Mouse (Mus musculus): ENCODE measurements around the gene Smim12.
A peak's percentile ranks its signal among the peaks of the same experiment; 100 is the strongest.

Gene Smim12

DNA sequence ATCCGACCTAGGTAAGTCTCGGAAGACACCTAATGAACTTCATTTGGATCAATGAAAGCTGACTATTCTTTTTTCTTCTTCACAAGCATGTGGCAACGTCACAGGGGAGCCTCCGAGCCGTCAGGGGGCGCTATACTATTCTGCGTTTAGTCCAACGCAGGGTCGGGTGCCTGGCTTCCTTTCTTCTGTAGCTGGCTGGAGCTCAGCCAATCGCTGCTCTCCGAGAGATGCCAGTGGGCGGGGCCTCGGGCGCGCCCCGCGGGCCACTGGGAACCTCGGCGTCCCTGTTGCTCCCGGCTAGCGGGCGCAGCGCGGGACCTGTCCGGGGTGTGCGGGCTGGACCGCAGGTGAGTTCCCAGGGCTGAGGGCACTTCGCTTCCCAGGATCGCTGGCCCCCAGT, at the start of gene Smim12:
Gene Smim12, plus strand, starts transcription at position 233 of the 400 bp plus-strand sequence.
- peak; percentile 100 for DNase-seq (ENCODE audit: low spot score)

DNA sequence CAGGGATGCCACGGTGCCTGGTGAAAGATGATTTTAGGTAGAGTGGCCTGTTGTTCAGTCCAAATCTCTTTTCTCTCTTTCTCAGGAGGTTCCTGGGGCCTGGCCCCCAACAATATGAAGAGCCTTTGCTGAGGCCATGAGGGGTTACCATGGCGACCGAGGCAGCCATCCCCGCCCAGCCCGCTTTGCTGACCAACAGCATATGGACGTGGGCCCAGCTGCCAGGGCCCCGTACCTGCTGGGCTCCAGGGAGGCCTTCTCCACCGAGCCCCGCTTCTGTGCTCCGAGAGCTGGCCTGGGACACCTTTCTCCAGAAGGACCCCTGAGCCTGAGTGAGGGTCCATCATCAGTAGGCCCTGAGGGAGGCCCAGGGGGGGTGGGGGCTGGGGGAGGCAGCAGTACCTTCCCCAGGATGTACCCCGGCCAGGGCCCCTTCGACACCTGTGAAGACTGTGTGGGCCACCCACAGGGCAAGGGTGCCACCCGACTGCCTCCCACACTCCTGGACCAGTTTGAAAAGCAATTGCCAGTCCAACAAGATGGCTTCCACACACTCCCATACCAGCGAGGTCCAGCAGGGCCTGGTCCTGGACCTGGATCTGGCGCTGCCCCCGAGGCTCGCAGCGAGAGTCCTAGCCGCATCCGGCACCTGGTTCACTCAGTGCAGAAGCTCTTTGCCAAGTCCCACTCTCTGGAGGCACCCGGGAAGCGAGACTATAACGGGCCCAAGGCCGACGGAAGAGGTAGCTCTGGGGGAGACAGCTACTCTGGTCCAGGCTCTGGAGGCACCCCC, 48.9 kb upstream of the Smim12 start:
- DNase-seq (ENCODE audit: low spot score): no peak

- DNase-seq (ENCODE audit: low spot score): no peak
Observed at GRCm38 (mm10) chr4:127198609-127199008, 45.0 kb upstream of the Smim12 start.

DNA sequence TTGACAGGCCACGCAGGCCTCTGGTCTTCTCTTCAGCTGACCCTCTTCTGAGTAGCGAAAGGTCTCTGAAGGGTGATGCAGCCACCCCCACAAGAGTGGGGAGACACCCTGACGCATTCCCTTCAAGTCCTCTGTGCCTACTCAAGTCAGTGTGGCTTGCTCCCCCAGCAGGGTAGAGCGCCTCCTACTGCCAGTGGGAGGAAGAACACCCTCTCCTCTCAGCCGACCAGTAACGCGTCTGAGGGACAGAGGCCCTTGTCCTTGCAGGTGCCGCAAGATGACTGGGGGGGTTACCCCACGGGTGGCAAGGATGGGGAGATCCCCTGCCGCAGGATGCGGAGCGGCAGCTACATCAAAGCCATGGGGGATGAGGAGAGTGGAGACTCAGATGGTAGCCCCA, 44.2 kb upstream of the Smim12 start:
- no peak for DNase-seq (ENCODE audit: low spot score)

DNA sequence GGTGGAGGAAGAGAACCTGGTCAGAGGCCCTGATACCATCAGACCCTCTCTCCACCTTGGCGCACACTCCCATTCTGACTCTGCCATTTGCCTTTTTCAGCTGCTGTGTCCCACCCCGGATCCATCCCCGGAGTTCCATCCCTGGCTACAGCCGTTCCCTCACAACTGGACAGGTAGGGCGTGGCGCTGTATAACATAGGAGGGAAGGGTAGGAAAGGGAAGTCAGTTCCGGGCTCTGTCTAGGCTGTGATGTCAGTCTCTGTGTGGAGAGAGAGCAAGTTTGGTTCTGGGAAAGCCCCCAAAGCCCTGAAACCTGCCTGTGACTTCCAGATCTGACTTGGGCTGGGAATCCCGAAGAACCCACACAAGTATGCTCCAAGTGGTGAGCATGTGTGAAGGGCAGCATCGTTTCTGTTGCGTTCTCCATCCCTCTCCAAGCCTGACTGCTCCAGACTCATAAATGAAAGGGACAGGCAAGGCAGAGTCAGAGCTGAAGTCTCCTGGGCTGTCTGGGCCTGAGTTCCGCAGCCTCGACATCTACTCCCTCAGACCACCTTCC, 43.3 kb upstream of the Smim12 start:
- DNase-seq (ENCODE audit: low spot score): no peak

- no peak for DNase-seq (ENCODE audit: low spot score)
Observed at GRCm38 (mm10) chr4:127200769-127201617, 42.6 kb upstream of the Smim12 start.

DNA sequence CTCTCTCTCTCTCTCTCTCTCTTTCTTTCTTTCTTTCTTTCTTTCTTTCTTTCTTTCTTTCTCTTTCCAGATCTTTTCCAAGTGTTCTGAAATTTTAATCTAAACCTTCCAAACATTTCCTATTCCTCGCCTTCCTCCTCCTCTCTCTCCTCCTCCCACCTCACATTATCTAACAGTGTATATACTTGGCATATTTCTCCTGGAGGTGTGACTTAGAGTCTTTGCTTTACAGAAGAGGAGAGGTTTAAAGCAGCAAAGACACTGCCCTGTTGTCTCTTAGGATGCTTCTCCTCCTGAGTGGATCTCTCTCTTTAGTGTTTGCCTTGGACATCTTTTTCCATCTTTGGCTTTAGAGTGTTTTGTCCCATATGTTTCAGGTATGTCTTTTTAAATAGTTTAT, 40.5 kb upstream of the Smim12 start:
- DNase-seq (ENCODE audit: low spot score): no peak

DNA sequence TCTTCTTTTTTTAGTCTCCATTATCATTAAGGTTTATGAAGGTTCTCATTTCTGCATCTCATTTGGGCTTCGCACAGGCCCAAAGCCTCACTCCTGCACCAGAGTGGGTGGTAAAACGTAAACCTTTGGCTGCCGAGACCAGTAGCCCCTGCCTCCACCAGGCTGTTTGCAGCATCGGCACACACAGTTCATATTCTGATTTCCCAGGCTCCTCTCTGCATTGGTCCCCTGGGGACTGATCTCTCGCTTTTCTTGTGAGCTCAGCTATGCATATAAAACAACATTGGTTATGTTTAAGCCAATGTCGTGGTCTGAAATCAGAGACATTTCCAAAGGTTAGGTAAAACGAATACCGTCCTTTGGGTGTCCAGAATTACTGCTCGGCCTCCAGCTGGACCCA, 32.3 kb upstream of the Smim12 start:
- no peak for DNase-seq (ENCODE audit: low spot score)

GRCm38 (mm10) chr4:127214510-127214909, 29.1 kb upstream of the Smim12 start:
- no peak for DNase-seq (ENCODE audit: low spot score)

DNA sequence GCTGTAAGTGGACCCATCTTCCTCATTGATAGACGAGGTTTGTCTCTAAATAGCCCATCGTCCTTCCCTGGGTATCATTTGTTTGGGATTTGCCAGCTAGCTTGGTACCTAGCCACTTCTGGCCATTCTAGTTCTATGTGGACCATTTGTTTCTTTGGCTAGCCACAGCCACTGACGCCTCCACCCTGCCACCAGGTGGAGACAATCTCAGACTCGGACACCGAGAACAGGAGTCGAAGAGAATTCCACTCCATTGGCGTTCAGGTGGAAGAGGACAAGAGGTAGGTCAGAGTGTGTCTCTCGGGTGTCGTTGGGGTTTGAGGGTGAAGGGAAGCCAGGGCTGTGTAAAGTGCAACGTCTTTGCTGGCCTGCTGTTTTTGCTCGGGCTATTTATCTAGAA, 28.5 kb upstream of the Smim12 start:
- no peak for DNase-seq (ENCODE audit: low spot score)

GRCm38 (mm10) chr4:127215799-127216198, 27.8 kb upstream of the Smim12 start:
- no peak for DNase-seq (ENCODE audit: low spot score)

DNA sequence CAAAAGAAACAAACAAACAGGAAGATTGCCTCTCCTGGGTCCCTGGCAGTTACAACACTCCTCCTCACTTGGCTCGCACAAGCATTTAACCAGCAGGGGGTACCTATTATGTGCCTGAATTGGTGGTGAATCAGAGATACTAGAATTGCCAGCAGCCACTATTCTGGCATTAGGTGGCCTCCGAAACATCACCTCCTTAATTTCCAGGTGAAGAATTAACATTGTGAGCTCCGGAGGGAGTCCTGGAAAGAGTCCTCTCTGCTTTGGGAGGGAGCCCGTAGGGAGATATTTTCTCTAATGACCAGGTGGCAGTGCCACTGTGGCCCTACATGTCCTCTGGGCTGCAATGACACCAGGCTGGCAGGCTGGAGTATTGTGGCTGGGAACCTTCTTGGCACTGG, 27.3 kb upstream of the Smim12 start:
- no peak for DNase-seq (ENCODE audit: low spot score)

DNA sequence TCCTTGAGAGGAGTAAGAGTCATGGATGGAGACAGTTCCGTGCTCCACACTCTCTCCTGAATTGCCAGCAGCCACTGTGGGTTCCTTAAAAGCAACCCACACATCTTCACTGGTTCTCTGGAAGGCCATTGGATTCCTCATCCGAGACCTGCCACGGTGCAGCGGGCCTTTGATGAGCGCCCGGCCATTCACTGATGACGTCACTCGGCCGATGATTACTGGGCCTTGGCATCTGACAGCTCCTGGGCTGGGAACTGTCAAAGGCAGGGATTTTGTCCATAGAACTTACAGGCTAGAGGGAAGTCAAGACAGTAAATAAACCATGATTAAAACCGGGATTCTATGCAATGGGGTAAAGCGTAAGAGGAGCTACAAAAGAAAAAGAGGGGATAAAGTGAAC, 26.5 kb upstream of the Smim12 start:
- DNase-seq (ENCODE audit: low spot score): no peak

DNA sequence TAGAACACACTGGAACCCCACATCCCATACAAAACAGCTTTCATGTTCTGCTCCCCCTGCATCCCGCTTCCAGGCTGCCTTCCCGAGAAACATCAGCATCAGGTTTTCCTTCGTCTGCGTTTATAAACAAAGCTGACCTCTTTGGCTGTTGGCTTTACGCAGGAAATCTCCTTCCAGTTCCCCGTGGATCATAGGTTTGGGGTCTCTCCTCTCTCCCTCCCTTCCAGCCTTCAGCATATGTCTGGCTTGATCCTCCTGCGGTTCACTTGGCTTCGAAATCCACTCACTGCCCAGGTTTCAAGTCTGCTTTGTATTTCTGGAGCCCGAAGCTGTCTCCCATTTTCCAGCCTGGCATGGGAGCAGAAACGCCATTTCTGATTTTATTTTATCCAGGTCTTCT, 20.3 kb upstream of the Smim12 start:
- no peak for DNase-seq (ENCODE audit: low spot score)

GRCm38 (mm10) chr4:127223755-127224154, 19.8 kb upstream of the Smim12 start:
- no peak for DNase-seq (ENCODE audit: low spot score)

GRCm38 (mm10) chr4:127224444-127225100, 19.0 kb upstream of the Smim12 start:
- no peak for DNase-seq (ENCODE audit: low spot score)

GRCm38 (mm10) chr4:127226067-127226466, 17.5 kb upstream of the Smim12 start:
- DNase-seq (ENCODE audit: low spot score): no peak

DNA sequence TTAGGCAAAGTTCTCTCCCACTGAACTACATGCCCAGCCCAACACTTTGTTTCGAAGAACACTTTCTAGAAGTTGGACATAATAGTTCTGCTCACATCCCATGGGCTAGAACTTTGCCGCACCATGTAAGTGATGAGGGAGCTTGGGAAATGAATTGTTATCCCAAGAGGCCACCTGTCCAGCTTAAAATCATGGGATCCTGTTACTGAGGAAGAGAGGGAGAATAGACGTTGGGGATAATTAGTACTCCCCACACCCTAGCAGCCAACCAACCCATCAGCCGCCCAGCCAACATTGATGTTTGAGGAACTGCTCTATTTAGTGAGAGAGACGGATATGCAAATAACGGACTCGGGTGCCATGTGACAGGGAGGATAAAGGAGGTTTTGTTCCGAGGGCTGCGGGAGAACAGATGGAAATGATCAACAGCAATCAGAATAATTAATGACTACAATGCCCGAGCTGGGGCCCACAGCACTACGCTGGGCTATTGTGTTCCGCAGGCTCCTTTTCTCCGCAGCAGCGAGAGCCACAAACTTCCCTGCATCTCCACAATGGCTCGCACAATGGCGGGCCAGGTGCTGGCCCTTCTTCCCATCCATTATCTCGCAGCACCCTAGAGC, 16.4 kb upstream of the Smim12 start:
- no peak for DNase-seq (ENCODE audit: low spot score)

DNA sequence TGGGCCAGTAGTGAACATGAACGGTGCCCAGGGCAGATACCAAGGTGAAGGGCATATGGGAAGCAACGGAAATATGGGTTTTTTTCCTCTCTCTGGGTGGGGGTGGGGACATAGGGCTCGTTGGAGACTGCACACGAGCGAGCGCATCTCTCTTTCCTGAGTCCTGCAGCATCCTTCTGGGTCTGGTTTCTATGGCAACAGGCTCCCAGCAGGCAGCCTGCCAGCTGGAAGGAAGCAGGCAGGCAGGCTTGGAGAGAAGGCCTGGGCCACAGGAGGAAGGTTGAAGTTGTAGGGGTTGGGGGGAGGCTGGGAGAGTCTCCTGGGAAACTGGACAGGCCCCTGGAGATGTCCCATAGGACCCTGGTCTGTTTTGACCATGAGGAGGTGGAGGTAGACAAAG, 11.6 kb upstream of the Smim12 start:
- DNase-seq (ENCODE audit: low spot score): no peak

DNA sequence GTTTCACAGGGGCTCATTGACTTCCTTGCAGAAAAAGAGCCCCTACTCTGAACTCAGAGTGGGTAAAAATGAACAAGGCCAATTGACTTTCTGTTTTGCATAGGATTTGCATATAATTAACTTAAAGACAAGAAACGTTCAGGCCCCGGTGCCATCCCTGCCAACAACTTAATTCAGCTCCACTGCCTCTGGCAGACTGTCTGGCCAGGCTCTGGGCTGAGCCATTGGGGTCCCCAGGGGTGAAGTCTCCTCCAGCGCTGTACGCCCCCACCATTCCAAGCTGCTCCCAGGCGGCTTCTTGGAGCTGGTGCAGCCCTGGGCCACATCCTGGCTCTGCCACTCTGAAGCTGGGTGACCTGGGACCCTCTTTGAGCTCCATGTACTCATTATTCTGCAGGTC, 11.0 kb upstream of the Smim12 start:
- DNase-seq (ENCODE audit: low spot score): no peak

GRCm38 (mm10) chr4:127233416-127234125, 10.0 kb upstream of the Smim12 start:
- no peak for DNase-seq (ENCODE audit: low spot score)
